Mouse (Mus musculus): Measurements from ENCODE around the gene Lonp2.

GRCm38 (mm10) chr8:86758651-86759050 lies 134.8 kb downstream of the Lonp2 start:
- no peak for TF ChIP-seq CTCF (IDR thresholded peaks at IDR 0.05; ENCODE audit: borderline replicate concordance, insufficient read depth, low read length)
- TF ChIP-seq POLR2A (IDR thresholded peaks at IDR 0.05; ENCODE audit: low read depth, low read length) = no peak

Data from embryonic fibroblast, embryonic 13.5 days (primary cell).